Mouse (Mus musculus) midbrain, embryonic 15.5 days (tissue): ENCODE data around the gene Sap25. TPM values are rescaled to one million over a fixed set of nuclear protein-coding genes. Genes with fewer than 3 reads are reported as not detected.

Experiments used
- ATAC-seq: fragments of 200-750 bp; cut with Nextera tagmentation; replicated peaks from 2 replicates; pipeline ENCODE4 v1.8.0; 2017; ENCODE audit warnings: moderate TSS enrichment
- H3K27ac ChIP-seq: fragments of 300-500 bp; sonication (generic); 2 replicates; pipeline ENCODE4 v1.5.1; 2015; ENCODE audit warnings: mild to moderate bottlenecking, inconsistent platforms
- H3K27me3 ChIP-seq: fragments of 300-500 bp; sonication (generic); replicated peaks from 2 replicates; pipeline ENCODE4 v1.6.1; 2015; ENCODE audit warnings: inconsistent platforms
- H3K36me3 ChIP-seq: fragments of 300-500 bp; sonication (generic); replicated peaks from 2 replicates; pipeline ENCODE4 v1.6.1; 2015; ENCODE audit warnings: inconsistent platforms
- H3K4me1 ChIP-seq: fragments of 300-500 bp; sonication (generic); 2 replicates; pipeline ENCODE4 v1.6.1; 2015; ENCODE audit warnings: inconsistent platforms
- H3K4me2 ChIP-seq: fragments of 300-500 bp; sonication (generic); 2 replicates; pipeline ENCODE4 v1.6.1; 2015; ENCODE audit warnings: inconsistent platforms, mild to moderate bottlenecking, moderate library complexity
- H3K4me3 ChIP-seq: fragments of 300-500 bp; sonication (generic); 2 replicates; pipeline ENCODE4 v1.5.1; 2015; ENCODE audit warnings: mild to moderate bottlenecking, inconsistent platforms
- H3K9ac ChIP-seq: fragments of 300-500 bp; sonication (generic); 2 replicates; pipeline ENCODE4 v1.6.1; 2015; ENCODE audit warnings: mild to moderate bottlenecking, inconsistent platforms
- H3K9me3 ChIP-seq: fragments of 300-500 bp; sonication (generic); 2 replicates; pipeline ENCODE4 v1.6.1; 2016; ENCODE audit warnings: inconsistent platforms
- WGBS: fragments of 180-500 bp; shearing (Covaris S2); methylation state at CpG from one replicate; pipeline ENCODE4 v1.1.7; 2015; ENCODE audit warnings: mixed read lengths; 5-methylcytosine and 5-hydroxymethylcytosine counted together
- polyA plus RNA-seq: library from polyadenylated mRNA; unstranded; fragments of >200 nt; fragmentation: Nextera tagmentation; extraction: Ambion mirVana; gene quantifications from 2 replicates; pipeline ENCODE4 v1.2.1, GENCODE M21; 2015

Sap25 gene
- polyA plus RNA-seq, 1 experiment from 2014 or later = 6.8 TPM

GRCm38 (mm10) chr5:137690531-137690930 is 49.4 kb downstream of the Sap25 start:
- WGBS = 66% methylated on average over 9 of the region's 9 CpGs
- H3K4me3 ChIP-seq = no peak overlapping the region
- ATAC-seq = no peak
- H3K27ac ChIP-seq = no peak overlapping the region
- H3K4me2 ChIP-seq = no peak overlapping the region
- H3K9ac ChIP-seq = no peak overlapping the region
- H3K4me1 ChIP-seq = no peaks in the 10 kb centered on the region
- H3K36me3 ChIP-seq = no peaks in the 10 kb centered on the region
- no peaks in the 10 kb centered on the region for H3K27me3 ChIP-seq
- H3K9me3 ChIP-seq = no peaks in the 10 kb centered on the region

- Histone ChIP-seq H3K36me3 (no peaks in the 10 kb centered on the region), H3K4me3 (no peak overlapping the region), H3K27ac (no peak overlapping the region), H3K9ac (no peak overlapping the region), H3K4me1 (no peaks in the 10 kb centered on the region), H3K9me3 (no peaks in the 10 kb centered on the region), H3K4me2 (no peak overlapping the region), H3K27me3 (no peaks in the 10 kb centered on the region)
- ATAC-seq = no peak
- 71% methylated on average over 1 of the region's 1 CpGs for WGBS
These were observed 50.7 kb downstream of the Sap25 start for GRCm38 (mm10) chr5:137691881-137692280.

Other genes starting within 250 kb of the Sap25 start
- gene Zan, start 164.3 kb upstream of the Sap25 start, polyA plus RNA-seq = 0.50 and 0.51 TPM in 2 replicates
- gene Pop7, start 138.8 kb upstream of the Sap25 start, polyA plus RNA-seq = 77.7 and 82.1 TPM in 2 replicates
- gene Gigyf1, start 122.8 kb upstream of the Sap25 start, polyA plus RNA-seq = 20.2 and 23.5 TPM in 2 replicates
- not detected in 2 replicates for gene Epo, start 108.1 kb upstream of the Sap25 start, polyA plus RNA-seq
- gene Gnb2, start 107.8 kb upstream of the Sap25 start, polyA plus RNA-seq = 525 and 570 TPM in 2 replicates
- gene Actl6b, start 87.8 kb upstream of the Sap25 start, polyA plus RNA-seq = 339 and 342 TPM in 2 replicates
- 6.2 and 7.9 TPM in 2 replicates for gene Tfr2, start 71.5 kb upstream of the Sap25 start, polyA plus RNA-seq
- gene Mospd3, start 40.3 kb upstream of the Sap25 start, polyA plus RNA-seq = 66.9 and 68.2 TPM in 2 replicates
- 15.1 and 16.7 TPM in 2 replicates for gene Pcolce, start 27.6 kb upstream of the Sap25 start, polyA plus RNA-seq
- gene Fbxo24, start 12.3 kb upstream of the Sap25 start, polyA plus RNA-seq = 0.13 and 0.17 TPM in 2 replicates
- gene Lrch4, start 12.2 kb upstream of the Sap25 start, polyA plus RNA-seq = 18.8 and 19.1 TPM in 2 replicates
- 11.3 and 11.8 TPM in 2 replicates for gene Gm20605, start 12.2 kb upstream of the Sap25 start, polyA plus RNA-seq
- gene Irs3, start 4.4 kb downstream of the Sap25 start, polyA plus RNA-seq = 0.09 and 0.17 TPM in 2 replicates
- gene Agfg2, start 43.4 kb downstream of the Sap25 start, polyA plus RNA-seq = 17.0 and 18.3 TPM in 2 replicates
- gene Nyap1, start 100.3 kb downstream of the Sap25 start, polyA plus RNA-seq = 58.6 and 61.2 TPM in 2 replicates
- gene Tsc22d4, start 104.4 kb downstream of the Sap25 start, polyA plus RNA-seq = 58.0 and 59.8 TPM in 2 replicates
- gene Ppp1r35, start 137.5 kb downstream of the Sap25 start, polyA plus RNA-seq = 37.3 and 45.0 TPM in 2 replicates
- 10.7 and 10.8 TPM in 2 replicates for gene Mepce, start 146.3 kb downstream of the Sap25 start, polyA plus RNA-seq
- 10.5 and 11.9 TPM in 2 replicates for gene Zcwpw1, start 146.5 kb downstream of the Sap25 start, polyA plus RNA-seq
- gene Pilra, start 194.9 kb downstream of the Sap25 start, polyA plus RNA-seq = 0.17 TPM in 1 of 2 replicates, not detected in the other
- gene Pilrb1, start 216.8 kb downstream of the Sap25 start, polyA plus RNA-seq = not detected in 2 replicates
- gene Pilrb2, start 230.5 kb downstream of the Sap25 start, polyA plus RNA-seq = not detected in 2 replicates